Mouse (Mus musculus) spleen, adult 12 weeks (tissue): Measurements from ENCODE around the gene Prkcg.
A peak's percentile ranks its signal among the peaks of the same experiment; 100 is the strongest.

Experiments used
- DNase-seq: peaks from one replicate; pipeline ENCODE4 v3.0.0; 2022; ENCODE audit warnings: low spot score

Gene Prkcg

DNA sequence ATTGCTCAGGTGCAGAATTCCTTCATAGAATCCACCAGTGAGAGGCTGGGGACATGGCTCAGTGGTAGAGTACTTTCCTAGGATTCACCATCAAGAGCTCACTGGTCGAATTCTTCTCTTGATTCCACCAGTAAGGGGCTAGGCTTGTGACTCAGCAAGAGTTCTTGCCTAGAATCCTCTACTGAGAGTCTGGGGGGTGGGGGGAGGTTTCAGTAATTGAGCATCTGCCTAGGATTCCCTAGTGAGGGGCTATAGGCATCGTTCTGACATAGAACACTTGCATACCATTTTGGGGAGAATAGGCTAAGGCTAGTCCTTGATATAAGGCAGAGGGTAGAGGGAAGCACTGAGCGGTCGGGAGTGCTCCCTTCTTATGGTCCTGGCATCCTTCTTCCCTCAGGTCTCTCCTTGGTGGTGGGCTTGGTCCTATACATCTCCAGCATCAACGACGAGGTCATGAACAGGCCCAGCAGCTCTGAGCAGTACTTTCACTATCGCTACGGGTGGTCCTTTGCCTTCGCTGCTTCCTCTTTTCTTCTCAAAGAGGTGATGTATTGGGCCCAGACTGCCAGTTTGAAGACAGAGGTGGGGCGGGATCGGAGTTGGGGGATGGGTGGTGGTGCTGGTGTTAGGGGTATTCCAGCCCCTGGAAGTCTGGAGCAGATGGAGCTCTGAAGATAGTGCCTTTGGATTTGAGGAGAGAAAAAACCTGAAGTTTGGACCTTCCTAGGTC lies 76.7 kb downstream of the Prkcg start:
- DNase-seq = no peak

DNA sequence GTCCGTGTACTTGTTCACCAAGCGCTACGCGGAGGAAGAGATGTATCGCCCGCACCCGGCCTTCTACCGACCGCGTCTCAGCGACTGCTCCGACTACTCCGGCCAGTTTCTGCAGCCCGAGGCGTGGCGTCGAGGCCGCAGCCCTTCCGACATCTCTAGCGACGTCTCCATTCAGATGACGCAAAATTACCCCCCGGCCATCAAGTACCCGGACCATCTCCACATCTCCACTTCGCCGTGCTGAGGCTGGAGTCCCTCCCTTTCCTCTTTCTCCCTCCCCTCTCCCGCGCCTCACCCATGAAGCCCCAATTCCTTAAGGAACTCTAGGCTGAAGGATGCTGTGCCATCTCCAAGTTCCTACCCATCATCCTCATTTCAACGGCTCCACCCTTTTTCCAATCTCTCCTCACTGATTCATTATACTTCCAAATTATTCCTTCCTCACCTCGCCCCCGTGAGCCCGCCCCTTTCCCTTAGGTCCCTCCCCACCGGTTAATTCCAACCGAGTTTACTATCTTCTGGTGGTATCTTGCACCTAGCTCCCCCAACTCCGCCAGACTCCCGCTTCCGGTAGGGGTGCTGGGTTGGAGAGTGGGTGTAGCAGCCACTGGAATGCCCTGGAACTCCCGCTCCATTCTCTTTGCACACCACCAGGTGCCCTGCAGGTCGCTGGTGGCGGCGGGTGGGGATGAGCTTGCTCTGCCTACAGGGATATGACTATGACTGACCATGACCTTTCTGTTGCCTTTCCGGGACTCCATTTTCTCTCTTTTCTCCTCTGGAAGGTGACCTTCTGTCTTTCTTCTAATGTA lies 77.9 kb downstream of the Prkcg start:
- DNase-seq = no peak

DNA sequence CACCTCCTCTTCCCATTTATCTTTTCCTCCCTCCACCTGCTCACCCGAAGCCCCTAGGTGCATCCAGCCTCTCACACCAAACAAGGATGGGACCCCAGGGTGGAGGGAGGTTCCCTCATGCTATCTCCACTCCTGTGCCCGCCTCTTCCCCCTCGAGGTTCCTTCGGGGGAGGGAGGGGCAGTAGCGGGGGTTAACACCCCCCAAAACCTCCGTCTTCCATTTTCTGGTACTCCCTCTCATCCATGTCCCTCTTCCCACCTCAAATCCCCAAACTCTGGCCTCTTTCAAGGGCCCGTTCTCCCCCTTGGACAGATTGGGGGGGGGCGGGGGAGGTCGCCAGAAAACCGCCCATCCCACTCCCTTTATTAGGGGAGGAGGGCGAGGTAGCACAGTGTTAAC lies 78.6 kb downstream of the Prkcg start:
- DNase-seq = no peak

DNA sequence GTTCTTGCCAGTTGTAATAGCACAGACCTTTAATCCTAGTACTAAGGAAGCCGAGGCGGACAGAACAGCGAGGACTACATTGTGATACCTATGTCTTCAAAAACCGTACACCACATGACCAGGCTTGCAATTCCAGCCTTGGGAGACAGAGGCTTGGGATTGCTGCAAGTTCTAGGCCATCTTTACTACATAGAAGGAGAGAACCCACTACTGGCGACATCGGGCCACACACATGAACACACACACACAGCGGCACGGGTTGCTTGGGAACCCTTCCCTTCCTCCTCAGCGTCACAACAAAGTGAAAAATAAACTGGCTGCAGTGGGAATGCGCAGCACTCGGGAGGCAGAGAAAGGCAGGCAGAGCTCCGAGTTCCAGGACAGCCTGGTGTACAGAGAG lies 79.3 kb downstream of the Prkcg start:
- DNase-seq = no peak

DNA sequence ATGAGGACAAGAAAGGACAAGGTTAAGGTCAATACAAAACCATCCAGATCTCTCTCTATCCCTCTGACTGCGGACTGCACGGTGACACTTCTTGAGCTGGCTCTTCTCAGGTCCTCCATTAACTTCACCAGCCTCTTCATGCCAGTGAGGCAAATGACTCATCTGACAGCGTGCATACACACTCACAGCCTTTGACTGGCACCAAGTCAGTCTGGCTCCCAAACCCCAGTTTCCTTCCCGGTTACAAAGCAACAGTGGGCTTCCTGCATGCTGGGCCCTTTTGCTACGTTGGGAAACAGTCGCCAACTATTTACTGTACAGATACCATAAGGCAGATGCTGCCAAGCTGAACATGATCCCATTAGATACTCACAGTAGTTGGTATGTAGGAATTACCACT lies 80.2 kb downstream of the Prkcg start:
- no peak for DNase-seq

DNA sequence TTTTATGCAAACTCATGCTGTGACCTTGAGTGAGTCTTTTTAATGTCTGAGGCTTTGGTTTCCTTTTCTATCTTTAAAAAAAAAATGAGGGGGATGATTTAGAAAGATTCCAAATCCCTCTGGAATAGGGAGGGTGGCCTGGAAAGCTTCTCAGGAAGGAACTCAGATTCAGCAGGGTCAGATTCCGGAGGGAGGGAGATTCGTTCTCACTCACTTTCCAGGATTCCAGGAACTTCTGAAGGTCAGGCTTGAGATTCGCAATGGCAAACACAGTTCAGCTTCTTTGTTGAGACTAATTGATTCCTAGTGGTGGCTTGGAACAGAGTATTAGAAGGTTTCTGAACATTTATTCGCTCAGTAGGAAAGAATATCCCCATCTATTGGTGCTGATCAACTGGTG lies 81.4 kb downstream of the Prkcg start:
- DNase-seq = no peak

DNA sequence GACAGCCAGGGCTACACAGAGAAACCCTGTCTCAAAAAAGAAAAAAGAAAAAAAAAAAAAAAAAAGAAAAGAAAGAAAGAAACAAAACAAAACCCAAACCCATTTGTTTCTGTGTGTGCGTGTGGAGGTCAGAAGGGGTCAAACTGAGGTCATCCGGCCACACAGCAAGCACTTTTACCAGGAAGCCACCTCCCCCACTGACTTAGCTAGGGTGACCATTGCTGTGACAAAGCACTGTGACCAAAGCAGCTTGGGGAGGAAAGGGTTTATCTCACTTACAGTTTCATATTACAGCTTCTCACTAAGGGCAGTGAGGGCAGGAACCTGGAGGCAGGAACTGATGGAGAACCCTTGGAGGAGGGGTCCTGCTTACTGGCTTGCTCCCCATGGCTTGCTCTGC lies 83.4 kb downstream of the Prkcg start:
- no peak for DNase-seq

DNA sequence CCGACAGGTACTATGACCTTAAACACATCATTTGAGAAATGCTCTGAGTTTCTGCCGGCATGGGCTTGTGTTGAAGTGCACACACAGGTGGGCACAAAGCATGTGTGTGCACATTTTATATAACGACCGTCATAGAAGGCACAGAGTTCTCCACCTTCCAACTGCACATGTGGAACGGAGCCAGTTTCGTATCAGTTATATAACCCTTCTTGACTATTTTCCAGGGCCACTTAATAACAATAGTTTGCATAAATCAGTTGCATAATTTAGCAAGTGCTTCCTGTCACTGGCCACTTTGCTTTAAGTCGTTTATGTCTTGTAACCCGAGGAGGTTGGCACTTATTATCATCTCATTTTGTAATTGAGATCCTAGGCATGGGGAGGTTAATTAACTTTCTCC lies 84.8 kb downstream of the Prkcg start:
- DNase-seq = no peak

DNA sequence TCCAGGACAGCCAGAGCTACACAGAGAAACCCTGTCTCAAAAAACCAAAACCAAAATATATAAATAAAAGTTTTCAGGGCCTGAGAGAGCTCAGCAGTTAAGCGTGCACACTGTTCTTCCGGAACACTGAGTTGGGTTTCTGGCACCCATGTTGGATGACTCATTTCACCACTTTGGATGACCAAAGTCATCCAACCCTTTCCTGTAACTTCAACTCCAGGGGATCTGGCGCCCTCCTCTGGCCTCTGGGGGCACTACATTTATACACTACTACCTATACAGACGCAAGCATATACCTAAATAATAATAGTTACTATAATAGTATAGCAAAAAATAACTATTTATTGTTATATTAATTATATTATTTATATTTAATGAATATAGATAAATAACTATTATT lies 87.9 kb downstream of the Prkcg start:
- peak; percentile 5 for DNase-seq
